Mouse (Mus musculus) stomach, adult 2 months (tissue): ENCODE results near the gene Papolb. TPM values are rescaled to one million over a fixed set of nuclear protein-coding genes. Genes with fewer than 3 reads are reported as not detected.

Experiments used
- polyA plus RNA-seq: library from polyadenylated mRNA; depleted of rRNA; stranded (reverse); fragments of >200 nt; gene quantifications from 2 replicates; pipeline ENCODE4 v1.2.3, GENCODE M21; 2012; rRNA removed

Gene Papolb
- polyA plus RNA-seq, result 0.01 TPM in 1 of 2 replicates, not detected in the other

GRCm38 (mm10) chr5:142529915-142530314 is at the start of gene Papolb:
TSS of gene Papolb (minus strand) at chr5:142530076.

GRCm38 (mm10) chr5:142550706-142551652 is 21.1 kb upstream of the Papolb start, which contains the start of gene Radil:
TSS of gene Radil (minus strand) at chr5:142551098.

Other genes with a start within 250 kb of the Papolb start
- 7.6 and 8.4 TPM in 2 replicates for gene Foxk1, start 128.6 kb downstream of the Papolb start, polyA plus RNA-seq
- gene Ap5z1, start 66.1 kb downstream of the Papolb start, polyA plus RNA-seq, result 20.3 and 23.4 TPM in 2 replicates
- gene Radil, start 21.0 kb upstream of the Papolb start, polyA plus RNA-seq, result 1.0 and 1.3 TPM in 2 replicates
- gene Mmd2, start 78.7 kb upstream of the Papolb start, polyA plus RNA-seq, result 0.08 and 0.18 TPM in 2 replicates
- gene Wipi2, start 97.6 kb upstream of the Papolb start, polyA plus RNA-seq, result 11.8 and 13.4 TPM in 2 replicates
- gene Slc29a4, start 162.4 kb upstream of the Papolb start, polyA plus RNA-seq, result 2.6 and 2.8 TPM in 2 replicates